Mouse (Mus musculus) small intestine, adult 2 months (tissue): ENCODE measurements around the gene Wbp4.

Experiments
- CTCF ChIP-seq: fragments of 200-500 bp; IDR thresholded peaks from 2 replicates; pipeline ENCODE4 v1.5.1; 2012; ENCODE audit warnings: low read depth, mild to moderate bottlenecking, control low read depth, inconsistent platforms, low read length, moderate library complexity, mixed read lengths; ENCODE audit not compliant: insufficient replicate concordance, insufficient read length; ENCODE audit errors: extremely low read depth
- POLR2A ChIP-seq: fragments of 200-500 bp; IDR thresholded peaks from 2 replicates; pipeline ENCODE4 v1.6.1; 2012; ENCODE audit warnings: low read depth, mild to moderate bottlenecking, control low read depth, inconsistent platforms, low read length, moderate library complexity

GRCm38 (mm10) chr14:79516243-79516610, 34.9 kb upstream of the Wbp4 start:
- TF ChIP-seq POLR2A (no peak), CTCF (no peak)
